Mouse (Mus musculus): ENCODE measurements at regions not wholly inside any gene's neighbourhood (a gene's known extent, or its start where the extent isn't known, plus 50 kb on each side); places are given as distances from the start of the nearest gene placed in this dataset.

DNA sequence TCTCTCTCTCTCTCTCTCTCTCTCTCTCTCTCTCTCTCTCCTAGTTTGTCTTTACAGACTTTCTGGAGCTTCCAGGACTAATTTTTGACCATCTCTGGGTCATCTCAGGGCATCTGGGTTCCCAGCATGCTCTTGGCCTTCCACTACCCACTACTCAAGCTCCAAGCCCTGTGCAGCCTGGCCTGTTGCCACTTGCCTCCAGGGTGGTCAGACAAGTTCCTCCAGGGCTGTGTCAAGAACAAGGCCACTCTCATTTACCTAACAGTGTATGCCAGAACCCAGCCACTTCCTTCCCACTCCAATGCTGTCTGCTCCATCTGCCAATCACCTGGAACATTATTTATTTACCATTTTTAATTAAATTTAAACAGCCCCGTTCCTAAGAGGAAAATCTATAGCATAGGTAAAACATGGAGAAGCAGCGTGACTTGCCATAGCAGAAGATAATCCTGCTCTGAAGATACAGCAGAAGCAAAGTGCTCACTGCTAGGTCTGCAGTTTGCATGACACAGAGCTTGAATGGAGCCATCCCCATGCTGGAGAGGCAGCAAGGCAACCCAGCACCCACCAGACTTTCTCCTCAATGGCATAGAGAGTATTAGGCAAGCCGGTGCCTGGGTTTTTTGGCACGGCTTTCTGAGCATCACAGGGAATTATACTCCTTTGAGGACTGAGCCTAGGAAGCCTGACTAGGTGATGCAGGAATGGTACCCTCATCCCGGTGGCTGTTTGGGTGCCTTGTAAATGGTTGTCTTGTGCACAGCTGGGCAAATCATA is 54.0 kb downstream of the Foxi1 start:
- Histone ChIP-seq H3K9me3 (replicated peaks) (peaks cover 17% of the 10 kb centered on the region), H3K4me1 (ENCODE audit: insufficient read depth, low read depth, low read length) (no peaks in the 10 kb centered on the region), H3K27me3 (ENCODE audit: insufficient read depth, low read length) (no peaks in the 10 kb centered on the region), H3K4me3 (ENCODE audit: low read depth, low read length) (no peak overlapping the region), H3K36me3 (replicated peaks) (no peaks in the 10 kb centered on the region)
- DNase-seq (ENCODE audit: low spot score) (no peak), ATAC-seq (ENCODE audit: extremely low read depth, insufficient number of reproducible peaks, low FRiP score, poor library complexity, severe bottlenecking) (no peak)
- no peak for TF ChIP-seq CTCF (IDR thresholded peaks at IDR 0.05; ENCODE audit: low read depth, low read length)
- TF ChIP-seq TAL1 (conservative IDR thresholded peaks at IDR 0.05; ENCODE audit: low read depth, low read length): no peak
- TF ChIP-seq POLR2AphosphoS5 (IDR thresholded peaks at IDR 0.05; ENCODE audit: insufficient replicate concordance, low read depth, low read length): no peak
- TF ChIP-seq GATA2 (IDR thresholded peaks at IDR 0.05; ENCODE audit: borderline replicate concordance, low read depth, low read length): no peak
- no peak for TF ChIP-seq GATA1 (IDR thresholded peaks at IDR 0.05; ENCODE audit: borderline replicate concordance, low read length)

DNA sequence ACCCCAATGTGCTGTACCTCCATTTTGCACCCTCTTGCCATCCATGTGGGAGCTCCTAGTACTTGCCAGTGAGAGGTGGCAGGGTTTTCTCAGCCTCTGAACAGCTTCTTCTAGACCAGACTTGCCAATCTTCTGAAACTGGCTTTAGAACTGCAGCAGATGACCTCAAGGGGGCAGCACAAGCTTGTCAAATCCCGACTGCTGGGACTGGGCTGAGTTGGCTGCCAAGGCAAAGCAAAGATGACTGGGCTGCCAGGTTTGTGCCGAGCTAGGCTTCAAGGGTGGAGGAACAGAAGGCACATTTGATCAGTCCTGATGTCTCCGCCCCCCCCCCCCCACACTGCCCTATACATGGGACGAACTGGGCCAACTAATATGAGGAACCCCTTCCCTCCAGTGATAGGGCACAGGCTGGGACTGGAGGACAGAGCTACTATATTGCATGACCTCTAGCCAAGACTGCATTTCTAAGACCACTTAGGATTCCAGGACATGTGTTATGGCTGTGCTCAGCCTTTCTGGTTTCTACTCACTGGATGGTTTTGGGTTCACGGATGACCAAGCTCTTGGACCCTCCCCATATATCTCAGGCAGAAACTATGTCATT is 51.1 kb upstream of the 4930469K13Rik start:
- Histone ChIP-seq H3K4me3 (ENCODE audit: low read depth, low read length) (no peak overlapping the region), H3K9me3 (replicated peaks) (peaks cover 15% of the 10 kb centered on the region), H3K27me3 (ENCODE audit: insufficient read depth, low read length) (no peaks in the 10 kb centered on the region), H3K36me3 (replicated peaks) (no peaks in the 10 kb centered on the region), H3K4me1 (ENCODE audit: insufficient read depth, low read depth, low read length) (no peaks in the 10 kb centered on the region)
- TF ChIP-seq GATA2 (IDR thresholded peaks at IDR 0.05; ENCODE audit: borderline replicate concordance, low read depth, low read length) (no peak), GATA1 (IDR thresholded peaks at IDR 0.05; ENCODE audit: borderline replicate concordance, low read length) (no peak), CTCF (IDR thresholded peaks at IDR 0.05; ENCODE audit: low read depth, low read length) (0 out of 2 replicates have a peak, but pooled peaks have one; percentile 6), POLR2AphosphoS5 (IDR thresholded peaks at IDR 0.05; ENCODE audit: insufficient replicate concordance, low read depth, low read length) (no peak)
- no peak for ATAC-seq (ENCODE audit: extremely low read depth, insufficient number of reproducible peaks, low FRiP score, poor library complexity, severe bottlenecking)
- DNase-seq (ENCODE audit: low spot score): no peak

All from G1E (cell line).